Mouse (Mus musculus): ENCODE data around the gene Cct4.
A peak's percentile ranks its signal among the peaks of the same experiment; 100 is the strongest.

Gene Cct4

DNA sequence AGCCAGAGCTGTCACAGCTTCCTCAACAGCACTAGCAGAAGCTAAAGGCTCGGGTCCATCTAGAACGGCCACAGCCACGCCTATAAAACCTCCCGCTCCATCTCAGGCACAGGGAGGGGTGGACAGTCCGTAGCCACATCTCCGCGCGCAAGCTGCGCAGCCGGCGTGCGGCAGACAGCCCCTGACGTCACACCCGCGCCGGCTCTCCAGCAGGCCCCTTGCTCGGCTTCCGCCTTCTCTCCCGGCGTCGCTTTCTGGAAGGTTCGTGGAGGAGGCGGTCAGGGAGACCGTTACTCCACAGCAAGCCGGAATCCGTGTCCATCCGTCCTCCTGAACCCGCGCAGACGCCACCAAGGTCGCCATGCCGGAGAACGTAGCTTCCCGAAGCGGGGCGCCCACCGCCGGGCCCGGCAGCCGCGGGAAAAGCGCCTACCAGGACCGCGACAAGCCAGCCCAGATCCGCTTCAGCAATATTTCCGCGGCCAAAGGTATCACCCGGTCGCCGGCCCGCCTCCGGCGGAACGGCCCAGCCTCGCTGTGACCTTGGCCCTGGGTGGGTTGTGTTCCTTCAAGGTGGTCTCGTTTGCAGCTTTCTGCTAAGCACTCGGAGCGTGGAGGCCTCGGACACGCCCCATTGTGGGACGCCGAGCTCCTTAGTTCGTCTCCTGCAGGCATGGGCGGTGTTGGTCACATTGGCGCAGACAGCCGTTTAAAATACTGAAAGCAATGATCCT lies at the start of gene Cct4:
Cct4 (plus strand) TSS at position 127 of the 734 bp plus-strand sequence.
- DNase-seq (ENCODE audit: low read depth, low spot score): peak; percentile 89

DNA sequence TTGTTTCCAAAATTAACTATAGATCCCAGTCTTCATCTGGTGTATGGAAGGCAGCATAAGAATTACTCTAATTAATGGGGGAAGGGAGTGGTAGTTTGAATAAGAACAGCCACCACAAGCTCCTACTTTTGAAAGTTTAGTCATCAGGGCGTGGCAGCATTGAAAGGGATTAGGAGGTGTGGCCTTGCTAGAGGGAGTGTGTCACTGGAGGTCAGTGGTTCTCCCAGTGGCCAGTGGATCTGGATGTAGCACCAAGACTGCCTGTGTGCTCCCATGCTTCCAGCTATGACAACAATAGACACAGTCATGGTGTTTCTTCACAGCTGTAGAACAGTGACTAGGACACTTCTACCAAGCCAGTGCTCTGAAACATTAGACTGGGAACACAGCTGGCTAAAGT lies 41.2 kb upstream of the Cct4 start:
- DNase-seq (ENCODE audit: low read depth, low spot score): no peak

GRCm38 (mm10) chr11:22950131-22950530 lies 40.2 kb upstream of the Cct4 start:
- DNase-seq (ENCODE audit: low read depth, low spot score): no peak

DNA sequence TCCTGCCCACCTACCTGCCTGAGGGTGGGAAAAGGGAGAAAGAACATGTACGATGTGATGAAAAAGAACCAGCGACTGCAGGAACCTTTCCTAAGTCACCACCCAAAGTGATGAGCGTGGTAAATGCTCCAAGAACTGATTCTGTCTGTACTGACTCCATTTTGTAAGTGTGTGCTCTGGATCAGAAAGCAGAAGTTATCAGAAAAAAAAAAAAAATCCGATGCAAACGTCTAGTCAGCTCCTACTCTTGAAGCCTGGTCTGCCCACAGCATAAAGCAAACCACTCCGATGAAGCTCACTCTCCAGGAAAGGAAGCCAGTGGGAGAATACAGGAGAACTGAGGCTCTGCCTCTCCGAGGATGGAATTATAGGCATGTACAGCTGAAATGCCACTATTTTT lies 37.7 kb upstream of the Cct4 start:
- no peak for DNase-seq (ENCODE audit: low read depth, low spot score)

DNA sequence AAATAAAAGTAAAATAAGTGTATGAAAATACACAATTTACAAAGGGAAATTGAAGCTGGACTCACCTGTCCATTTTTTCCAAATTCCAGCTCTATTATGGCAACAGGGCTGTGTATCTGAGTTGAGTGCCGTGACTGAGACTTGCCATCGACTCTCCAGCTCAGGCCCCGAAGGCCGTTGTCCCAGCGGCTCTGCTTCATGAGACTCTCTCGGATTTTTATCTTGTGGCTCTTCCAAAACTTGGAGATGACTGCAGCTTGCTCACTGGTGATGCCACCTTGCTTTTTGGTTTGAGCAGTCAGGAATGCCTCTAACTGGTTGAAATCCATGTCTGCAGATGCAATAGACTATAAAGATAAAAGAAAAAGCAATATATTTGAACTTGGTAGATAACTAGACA lies 34.0 kb upstream of the Cct4 start:
- no peak for DNase-seq (ENCODE audit: low read depth, low spot score)

- DNase-seq (ENCODE audit: low read depth, low spot score): no peak
Measured at GRCm38 (mm10) chr11:22956830-22957229, 33.5 kb upstream of the Cct4 start.

- no peak for DNase-seq (ENCODE audit: low read depth, low spot score)
Measured at GRCm38 (mm10) chr11:22957791-22958374, 32.4 kb upstream of the Cct4 start.

GRCm38 (mm10) chr11:22962101-22962500 lies 28.2 kb upstream of the Cct4 start:
- no peak for DNase-seq (ENCODE audit: low read depth, low spot score)

GRCm38 (mm10) chr11:22964401-22964800 lies 25.9 kb upstream of the Cct4 start:
- no peak for DNase-seq (ENCODE audit: low read depth, low spot score)

DNA sequence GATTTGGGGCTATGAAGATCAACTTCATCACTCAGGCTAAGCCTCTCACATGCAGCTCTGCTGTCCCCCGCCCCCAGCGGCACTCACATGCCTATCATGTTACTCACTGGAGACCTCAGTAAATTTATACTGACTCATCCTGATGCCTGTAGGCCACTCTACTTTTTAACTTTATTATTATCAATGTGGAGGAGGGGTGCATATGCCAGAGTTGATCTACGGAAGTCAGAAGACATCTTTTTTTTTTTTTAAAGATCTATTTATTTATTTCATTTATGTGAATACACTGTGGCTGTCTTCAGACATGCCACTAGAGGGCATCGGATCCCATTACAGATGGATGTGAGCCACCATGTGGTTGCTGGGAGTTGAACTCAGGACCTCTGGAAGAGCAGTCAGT lies 24.8 kb upstream of the Cct4 start:
- DNase-seq (ENCODE audit: low read depth, low spot score): no peak

DNA sequence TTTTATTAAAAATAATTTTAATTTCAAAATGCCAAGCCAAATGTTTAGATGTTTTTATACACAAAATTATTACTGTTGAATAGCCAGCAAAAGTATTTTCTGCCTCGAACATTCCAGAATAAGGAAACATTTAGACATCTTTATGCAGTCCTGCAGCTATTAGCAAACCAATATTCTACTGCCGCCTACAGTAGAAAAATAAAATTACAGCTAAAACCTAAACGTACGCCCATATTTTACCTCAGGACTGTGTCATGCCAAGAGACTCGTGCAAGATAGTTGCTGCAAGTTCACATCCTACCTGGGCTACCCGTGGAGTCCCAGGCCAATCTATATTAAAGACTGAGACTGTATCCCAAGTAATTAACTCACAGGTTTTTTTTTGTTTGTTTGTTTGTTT lies 20.8 kb upstream of the Cct4 start:
- DNase-seq (ENCODE audit: low read depth, low spot score): no peak

- no peak for DNase-seq (ENCODE audit: low read depth, low spot score)
Measured at GRCm38 (mm10) chr11:22970546-22970945, 19.8 kb upstream of the Cct4 start.

- peak; percentile 53 for DNase-seq (ENCODE audit: low read depth, low spot score)
Measured at GRCm38 (mm10) chr11:22971835-22972709, 18.2 kb upstream of the Cct4 start, which contains the start of gene Zrsr1. TSS of gene Zrsr1 (plus strand) at chr11:22972005.

DNA sequence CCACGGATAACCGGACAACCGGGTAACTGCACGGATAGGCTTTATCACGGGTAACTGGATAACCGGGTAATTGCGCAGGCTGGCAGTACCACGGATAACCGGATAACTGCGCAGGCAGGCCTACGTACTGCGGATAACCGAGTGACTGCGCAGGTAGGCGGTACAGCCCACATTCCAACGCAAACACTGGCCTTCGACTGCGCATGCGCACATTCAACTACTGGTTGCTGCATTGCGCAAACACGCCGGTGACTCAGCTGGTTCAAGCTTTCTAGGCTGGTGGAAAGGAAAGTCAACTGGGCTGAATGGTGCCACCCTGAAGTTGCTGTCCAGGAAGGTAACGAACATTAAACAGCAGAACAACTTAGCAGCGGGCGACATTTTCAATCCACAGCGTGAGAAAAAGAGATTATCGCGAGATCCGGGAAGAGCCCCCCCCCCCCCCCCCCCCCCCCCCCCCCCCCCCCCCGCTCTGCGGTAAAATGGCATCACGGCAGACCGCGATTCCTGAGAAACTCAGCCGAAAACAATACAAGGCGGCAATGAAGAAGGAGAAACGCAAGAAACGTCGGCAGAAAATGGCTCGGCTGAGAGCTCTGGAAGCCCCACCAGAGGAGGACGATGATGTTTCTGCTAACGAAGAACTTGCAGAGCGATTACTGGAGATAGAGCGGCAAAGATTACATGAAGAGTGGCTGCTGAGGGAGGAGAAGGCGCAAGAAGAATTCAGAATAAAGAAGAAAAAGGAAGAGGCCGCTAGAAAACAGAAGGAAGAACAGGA lies 17.4 kb upstream of the Cct4 start:
- DNase-seq (ENCODE audit: low read depth, low spot score): peak; percentile 80

- no peak for DNase-seq (ENCODE audit: low read depth, low spot score)
Measured at GRCm38 (mm10) chr11:22973599-22973998, 16.7 kb upstream of the Cct4 start.

DNA sequence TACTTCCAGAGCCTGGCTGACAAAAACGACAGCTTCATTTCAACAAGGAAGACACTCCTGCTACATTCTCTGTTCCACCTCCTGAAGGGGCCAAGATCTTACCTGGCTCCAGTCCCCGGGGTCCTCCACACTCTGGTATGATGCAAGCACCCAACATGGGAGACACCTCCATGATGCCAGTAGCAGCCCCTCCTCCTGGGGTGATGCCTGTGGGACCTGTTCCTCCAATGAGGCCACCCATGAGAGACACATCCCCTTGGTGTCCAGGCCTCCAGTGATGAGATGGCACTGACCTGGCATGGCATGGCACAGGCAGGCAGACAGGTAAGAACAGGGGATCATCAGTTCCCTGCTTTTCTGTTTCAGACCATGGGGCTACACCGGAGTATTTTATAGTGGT lies 12.1 kb upstream of the Cct4 start:
- DNase-seq (ENCODE audit: low read depth, low spot score): no peak

GRCm38 (mm10) chr11:22978711-22979110 lies 11.6 kb upstream of the Cct4 start:
- no peak for DNase-seq (ENCODE audit: low read depth, low spot score)

DNA sequence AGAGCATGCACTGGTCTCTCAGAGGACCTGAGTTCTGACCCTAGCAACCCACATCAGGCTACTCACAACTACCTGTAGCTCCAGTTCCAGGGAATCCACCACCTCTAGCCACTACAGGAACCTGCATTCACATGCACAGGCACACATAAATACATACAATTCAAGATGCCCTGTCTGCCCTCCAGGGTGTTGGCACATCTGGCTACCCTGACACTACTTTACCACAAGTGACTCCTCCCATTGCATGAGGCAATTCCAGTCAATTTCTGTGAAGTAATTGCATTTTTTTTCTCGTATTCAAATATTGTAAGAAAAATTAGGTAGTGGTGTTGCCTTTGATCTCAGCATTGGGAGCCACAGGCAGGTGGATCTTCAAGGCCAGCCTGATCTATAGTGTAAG lies 11.1 kb upstream of the Cct4 start:
- DNase-seq (ENCODE audit: low read depth, low spot score): no peak

DNA sequence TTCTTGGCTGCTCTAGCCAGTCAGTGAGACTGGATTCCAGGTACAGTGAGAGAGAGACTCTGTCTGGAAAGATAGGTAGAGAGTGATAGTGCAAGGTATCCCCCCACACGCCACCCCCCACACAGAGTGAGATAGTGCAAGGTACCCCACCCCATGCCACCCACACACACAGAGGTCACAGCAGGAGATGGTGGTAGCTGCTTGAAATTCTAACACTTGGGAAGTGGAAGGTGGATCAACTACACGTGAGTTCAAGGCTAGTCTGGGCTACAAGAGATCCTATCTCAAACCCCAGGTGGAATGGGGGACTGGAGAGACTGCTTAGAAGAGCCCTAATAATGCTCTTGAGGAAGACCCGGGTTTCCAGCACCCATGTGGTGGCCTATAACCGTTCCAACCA lies 9.3 kb upstream of the Cct4 start:
- no peak for DNase-seq (ENCODE audit: low read depth, low spot score)

- DNase-seq (ENCODE audit: low read depth, low spot score): no peak
Measured at GRCm38 (mm10) chr11:22981543-22981950, 8.8 kb upstream of the Cct4 start.

- peak; percentile 95 for DNase-seq (ENCODE audit: low read depth, low spot score)
Measured at GRCm38 (mm10) chr11:22981984-22982757, 8.1 kb upstream of the Cct4 start, which contains the start of the genes Gm28048 and Commd1. TSS of gene Gm28048 (minus strand) at chr11:22982090. TSS of gene Commd1 (minus strand) at chr11:22982382.
